Mouse (Mus musculus) embryonic facial prominence, embryonic 14.5 days (tissue): ENCODE results near the gene Tubb3. TPM values are rescaled to one million over a fixed set of nuclear protein-coding genes. Genes with fewer than 3 reads are reported as not detected.
A peak's percentile ranks its signal among the peaks of the same experiment; 100 is the strongest.
"Not testable (repeated sequence)": the region's sequence is repeated elsewhere in the genome, so short reads cannot be mapped to it uniquely, and the experiment has no call there.

Source experiments
- ATAC-seq: fragments of 200-750 bp; cut with Nextera tagmentation; 2 replicates; pipeline ENCODE4 v1.8.0; 2017; ENCODE audit warnings: low read depth, moderate number of reproducible peaks, moderate TSS enrichment
- DNase-seq: peaks from one replicate; pipeline ENCODE4 v3.0.0-alpha.2; 2015; ENCODE audit warnings: low spot score
- H3K27ac ChIP-seq: fragments of 300-500 bp; sonication (generic); replicated peaks from 2 replicates; pipeline ENCODE4 v1.5.1; 2014; ENCODE audit warnings: low read depth, mild to moderate bottlenecking, low read length, moderate library complexity
- H3K27me3 ChIP-seq: fragments of 300-500 bp; sonication (generic); replicated peaks from 2 replicates; pipeline ENCODE4 v1.6.1; 2014; ENCODE audit warnings: low read length; ENCODE audit not compliant: control insufficient read depth, insufficient read depth
- H3K36me3 ChIP-seq: fragments of 300-500 bp; sonication (generic); 2 replicates; pipeline ENCODE4 v1.6.1; 2014; ENCODE audit warnings: low read length, mixed read lengths; ENCODE audit not compliant: control insufficient read depth, insufficient read depth
- H3K4me1 ChIP-seq: fragments of 300-500 bp; sonication (generic); 2 replicates; pipeline ENCODE4 v1.6.1; 2014; ENCODE audit warnings: antibody characterized with exemption, low read length; ENCODE audit not compliant: control insufficient read depth, insufficient read depth
- H3K4me2 ChIP-seq: fragments of 300-500 bp; sonication (generic); 2 replicates; pipeline ENCODE4 v1.6.1; 2014; ENCODE audit warnings: low read depth, mild to moderate bottlenecking, low read length, moderate library complexity, mixed read lengths
- H3K4me3 ChIP-seq: fragments of 300-500 bp; sonication (generic); 2 replicates; pipeline ENCODE4 v1.5.1; 2014; ENCODE audit warnings: low read depth, mild to moderate bottlenecking, low read length
- H3K9ac ChIP-seq: fragments of 300-500 bp; sonication (generic); 2 replicates; pipeline ENCODE4 v1.6.1; 2014; ENCODE audit warnings: low read depth, mild to moderate bottlenecking, low read length, moderate library complexity, mixed read lengths
- H3K9me3 ChIP-seq: fragments of 300-500 bp; sonication (generic); 2 replicates; pipeline ENCODE4 v1.6.1; 2016; ENCODE audit warnings: low read length; ENCODE audit not compliant: control insufficient read depth
- WGBS: fragments of 180-500 bp; shearing (Covaris S2); extraction: QIAGEN DNeasy Blood & Tissue Kit; methylation state at CpG from one replicate; pipeline ENCODE4 v1.1.7; 2014; 5-methylcytosine and 5-hydroxymethylcytosine counted together
- polyA plus RNA-seq: library from polyadenylated mRNA; unstranded; fragments of >200 nt; fragmentation: Nextera tagmentation; extraction: Ambion mirVana; gene quantifications from 2 replicates; pipeline ENCODE4 v1.2.1, GENCODE M21; 2014

Gene Tubb3
- polyA plus RNA-seq, 1 experiment from 2014 or later: 81.9 TPM

- no peaks in the 10 kb centered on the region for H3K4me1 ChIP-seq
- ATAC-seq: no peak
- no peak for DNase-seq
- H3K27ac ChIP-seq: no peak overlapping the region
- H3K4me2 ChIP-seq: no peak overlapping the region
- WGBS: 92% methylated on average over 5 of the region's 5 CpGs
- H3K27me3 ChIP-seq: no peaks in the 10 kb centered on the region
- H3K36me3 ChIP-seq: peaks cover 57% of the 10 kb centered on the region
- H3K9ac ChIP-seq: no peak overlapping the region
- H3K4me3 ChIP-seq: no peak overlapping the region
- H3K9me3 ChIP-seq: no peaks in the 10 kb centered on the region
Measured at GRCm38 (mm10) chr8:123450783-123451182, 39.6 kb downstream of the Tubb3 start.

- H3K36me3 ChIP-seq: peaks cover 66% of the 10 kb centered on the region
- H3K27me3 ChIP-seq, H3K27ac ChIP-seq, ATAC-seq, H3K4me1 ChIP-seq, DNase-seq, H3K9ac ChIP-seq, H3K9me3 ChIP-seq, H3K4me3 ChIP-seq, H3K4me2 ChIP-seq: not testable (repeated sequence)
- 95% methylated on average over 12 of the region's 12 CpGs for WGBS
Measured at GRCm38 (mm10) chr8:123451747-123452146, 40.5 kb downstream of the Tubb3 start.

GRCm38 (mm10) chr8:123452149-123452548 is 40.9 kb downstream of the Tubb3 start:
- WGBS: 82% methylated on average over 4 of the region's 4 CpGs
- no peak for DNase-seq
- H3K9ac ChIP-seq: no peak overlapping the region
- H3K4me1 ChIP-seq: no peaks in the 10 kb centered on the region
- peaks cover 70% of the 10 kb centered on the region for H3K36me3 ChIP-seq
- H3K9me3 ChIP-seq: no peaks in the 10 kb centered on the region
- H3K4me2 ChIP-seq: no peak overlapping the region
- H3K27ac ChIP-seq: no peak overlapping the region
- H3K27me3 ChIP-seq: no peaks in the 10 kb centered on the region
- H3K4me3 ChIP-seq: no peak overlapping the region
- ATAC-seq: no peak

GRCm38 (mm10) chr8:123453291-123453690 is 42.1 kb downstream of the Tubb3 start:
- WGBS: 86% methylated on average over 7 of the region's 7 CpGs
- H3K4me1 ChIP-seq: no peaks in the 10 kb centered on the region
- H3K27ac ChIP-seq: no peak overlapping the region
- no peaks in the 10 kb centered on the region for H3K9me3 ChIP-seq
- H3K4me3 ChIP-seq: no peak overlapping the region
- no peak overlapping the region for H3K9ac ChIP-seq
- DNase-seq: no peak
- no peak for ATAC-seq
- peaks cover 80% of the 10 kb centered on the region for H3K36me3 ChIP-seq
- H3K4me2 ChIP-seq: no peak overlapping the region
- no peaks in the 10 kb centered on the region for H3K27me3 ChIP-seq

- Histone ChIP-seq H3K9ac (no peak overlapping the region), H3K9me3 (no peaks in the 10 kb centered on the region), H3K4me3 (no peak overlapping the region), H3K4me1 (no peaks in the 10 kb centered on the region), H3K27ac (no peak overlapping the region), H3K36me3 (peaks cover 82% of the 10 kb centered on the region), H3K4me2 (no peak overlapping the region), H3K27me3 (no peaks in the 10 kb centered on the region)
- ATAC-seq (no peak), DNase-seq (peak; percentile 31)
- 82% methylated on average over 5 of the region's 5 CpGs for WGBS
Measured at GRCm38 (mm10) chr8:123453951-123454350, 42.7 kb downstream of the Tubb3 start.

GRCm38 (mm10) chr8:123454559-123454958 is 43.3 kb downstream of the Tubb3 start:
- H3K36me3 ChIP-seq: peaks cover 82% of the 10 kb centered on the region
- WGBS: 93% methylated on average over 6 of the region's 6 CpGs
- H3K9me3 ChIP-seq: no peaks in the 10 kb centered on the region
- ATAC-seq (no peak), DNase-seq (no peak)
- H3K4me2 ChIP-seq: no peak overlapping the region
- no peaks in the 10 kb centered on the region for H3K27me3 ChIP-seq
- no peak overlapping the region for H3K9ac ChIP-seq
- H3K27ac ChIP-seq: no peak overlapping the region
- no peaks in the 10 kb centered on the region for H3K4me1 ChIP-seq
- no peak overlapping the region for H3K4me3 ChIP-seq

- DNase-seq (no peak), ATAC-seq (no peak)
- no peak overlapping the region for H3K4me3 ChIP-seq
- H3K27ac ChIP-seq: no peak overlapping the region
- no peaks in the 10 kb centered on the region for H3K4me1 ChIP-seq
- WGBS: 80% methylated on average over 4 of the region's 4 CpGs
- peaks cover 45% of the 10 kb centered on the region for H3K36me3 ChIP-seq
- H3K4me2 ChIP-seq: no peak overlapping the region
- H3K27me3 ChIP-seq: no peaks in the 10 kb centered on the region
- H3K9me3 ChIP-seq: no peaks in the 10 kb centered on the region
- H3K9ac ChIP-seq: no peak overlapping the region
Measured at GRCm38 (mm10) chr8:123463651-123464050, 52.4 kb downstream of the Tubb3 start.

GRCm38 (mm10) chr8:123467476-123467875 is 56.3 kb downstream of the Tubb3 start:
- ATAC-seq: no peak
- WGBS: 69% methylated on average over 3 of the region's 3 CpGs

More at GRCm38 (mm10) chr8:123467476-123467875, 56.3 kb downstream of the Tubb3 start:
- DNase-seq: no peak
- Histone ChIP-seq H3K36me3 (0 out of 2 replicates have a peak, but pooled peaks cover 8% of the 10 kb centered on the region), H3K9ac (no peak overlapping the region), H3K4me1 (no peaks in the 10 kb centered on the region), H3K27me3 (no peaks in the 10 kb centered on the region), H3K4me2 (no peak overlapping the region), H3K4me3 (no peak overlapping the region), H3K9me3 (no peaks in the 10 kb centered on the region), H3K27ac (no peak overlapping the region)
